ENCODE assay signal across 30 mouse cellular contexts in the genomic region with DNA sequence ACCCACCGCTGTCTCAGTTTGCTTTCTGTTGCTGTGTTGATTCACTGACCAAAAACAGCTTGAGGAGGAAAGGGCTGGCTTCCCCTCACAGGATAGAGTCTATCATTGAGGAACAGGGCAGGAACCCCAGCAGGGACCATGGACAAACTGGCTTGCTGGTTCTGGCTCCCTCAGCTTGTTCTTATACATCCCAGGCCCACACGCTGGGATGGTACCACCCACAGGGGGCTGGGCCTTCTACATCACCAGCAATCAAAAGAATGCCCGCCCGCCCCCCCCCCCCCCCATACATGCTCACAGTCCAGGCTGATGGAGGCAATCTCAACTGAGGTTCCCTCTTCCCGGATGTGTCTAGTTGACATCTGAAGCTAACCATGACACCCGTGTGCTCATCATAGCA. TPM values are rescaled to one million over a fixed set of nuclear protein-coding genes. Genes with fewer than 3 reads are reported as not detected.
A peak's percentile ranks its signal among the peaks of the same experiment; 100 is the strongest.
DNase-seq lines count a peak whose midpoint lies in the region; ATAC-seq and TF ChIP-seq lines count a peak whose summit lies in the region.
"Had no signal": no experiment of that assay in that cellular context is flagged by ENCODE, and none has a peak within 500 bp of the region (broad histone marks: within the 10 kb centered on the region; RNA-seq: fewer than 3 reads in every experiment).

No protein-coding gene starts in this region.

- no peak overlapping the region for H3K4me2 ChIP-seq in forebrain, embryonic 12.5 days
- no peak overlapping the region for H3K4me2 ChIP-seq in intestine, embryonic 14.5 days (ENCODE audit: low read length)
- no peak overlapping the region for H3K4me2 ChIP-seq in intestine, embryonic 16.5 days (ENCODE audit: low read depth, low read length)
- no peak overlapping the region for H3K4me2 ChIP-seq in midbrain, postnatal 0 days (ENCODE audit: low read depth, low read length, poor library complexity, severe bottlenecking)
- H3K4me2 ChIP-seq: embryonic facial prominence, embryonic 13.5 days; embryonic facial prominence, embryonic 15.5 days had no signal

- peak overlapping the region; percentile 16; the same call in 1 of the 2 replicates for H3K27ac ChIP-seq in forebrain, embryonic 10.5 days
- H3K27ac ChIP-seq in forebrain, embryonic 12.5 days, result no peak overlapping the region
- H3K27ac ChIP-seq in intestine, embryonic 14.5 days (ENCODE audit: low read depth), result no peak overlapping the region
- H3K27ac ChIP-seq in intestine, embryonic 16.5 days (ENCODE audit: low read length), result no peak overlapping the region
- H3K27ac ChIP-seq in midbrain, postnatal 0 days (ENCODE audit: low read depth, low read length), result no peak overlapping the region
- H3K27ac ChIP-seq: embryonic facial prominence, embryonic 13.5 days; embryonic facial prominence, embryonic 15.5 days had no signal

- peaks cover 22% of the 10 kb centered on the region for H3K4me1 ChIP-seq in forebrain, embryonic 10.5 days
- no peaks in the 10 kb centered on the region for H3K4me1 ChIP-seq in forebrain, embryonic 12.5 days
- H3K4me1 ChIP-seq in intestine, embryonic 14.5 days (replicated peaks; ENCODE audit: control insufficient read depth, insufficient read depth, low read length), result no peaks in the 10 kb centered on the region
- peaks cover 5% of the 10 kb centered on the region for H3K4me1 ChIP-seq in intestine, embryonic 16.5 days (ENCODE audit: control insufficient read depth, insufficient read depth, low read length)
- H3K4me1 ChIP-seq in midbrain, postnatal 0 days (ENCODE audit: insufficient read depth, low read length), result no peaks in the 10 kb centered on the region
- H3K4me1 ChIP-seq: embryonic facial prominence, embryonic 15.5 days had no signal

- H3K9me3 ChIP-seq in forebrain, embryonic 10.5 days, result no peaks in the 10 kb centered on the region
- H3K9me3 ChIP-seq in forebrain, embryonic 12.5 days, result no peaks in the 10 kb centered on the region
- no peaks in the 10 kb centered on the region for H3K9me3 ChIP-seq in intestine, embryonic 14.5 days (ENCODE audit: control insufficient read depth, low read length)
- no peaks in the 10 kb centered on the region for H3K9me3 ChIP-seq in intestine, embryonic 16.5 days (ENCODE audit: control insufficient read depth, low read length)
- no peaks in the 10 kb centered on the region for H3K9me3 ChIP-seq in midbrain, postnatal 0 days (ENCODE audit: low read length)
- H3K9me3 ChIP-seq: embryonic facial prominence, embryonic 13.5 days; embryonic facial prominence, embryonic 15.5 days had no signal

- no peaks in the 10 kb centered on the region for H3K36me3 ChIP-seq in forebrain, embryonic 10.5 days (replicated peaks)
- H3K36me3 ChIP-seq in forebrain, embryonic 12.5 days (replicated peaks), result no peaks in the 10 kb centered on the region
- H3K36me3 ChIP-seq in intestine, embryonic 14.5 days (ENCODE audit: control insufficient read depth, insufficient read depth, low read length), result no peaks in the 10 kb centered on the region
- H3K36me3 ChIP-seq in intestine, embryonic 16.5 days (ENCODE audit: control insufficient read depth, insufficient read depth, low read length), result no peaks in the 10 kb centered on the region
- H3K36me3 ChIP-seq in midbrain, postnatal 0 days (ENCODE audit: insufficient read depth, low read length), result no peaks in the 10 kb centered on the region
- H3K36me3 ChIP-seq: embryonic facial prominence, embryonic 13.5 days; embryonic facial prominence, embryonic 15.5 days had no signal

- no peak overlapping the region for H3K4me3 ChIP-seq in forebrain, embryonic 10.5 days
- no peak overlapping the region for H3K4me3 ChIP-seq in forebrain, embryonic 12.5 days (replicated peaks)
- H3K4me3 ChIP-seq in intestine, embryonic 14.5 days (ENCODE audit: low read depth, low read length), result no peak overlapping the region
- H3K4me3 ChIP-seq in intestine, embryonic 16.5 days (ENCODE audit: low read length), result no peak overlapping the region
- H3K4me3 ChIP-seq in midbrain, postnatal 0 days (ENCODE audit: low read depth, low read length), result no peak overlapping the region
- H3K4me3 ChIP-seq: embryonic facial prominence, embryonic 13.5 days; embryonic facial prominence, embryonic 15.5 days; erythroblast, embryonic 14.5 days had no signal

- no peak for TF ChIP-seq CTCF in midbrain, postnatal 0 days (IDR thresholded peaks at IDR 0.05)

- H3K9ac ChIP-seq in forebrain, embryonic 12.5 days, result no peak overlapping the region
- no peak overlapping the region for H3K9ac ChIP-seq in intestine, embryonic 14.5 days (ENCODE audit: low read length)
- no peak overlapping the region for H3K9ac ChIP-seq in intestine, embryonic 16.5 days (ENCODE audit: low read depth, low read length)
- H3K9ac ChIP-seq in midbrain, postnatal 0 days (replicated peaks; ENCODE audit: low read length, poor library complexity, severe bottlenecking), result no peak overlapping the region
- H3K9ac ChIP-seq: embryonic facial prominence, embryonic 13.5 days; embryonic facial prominence, embryonic 15.5 days had no signal

- H3K27me3 ChIP-seq in forebrain, embryonic 10.5 days (ENCODE audit: poor library complexity, severe bottlenecking), result peaks cover 42% of the 10 kb centered on the region
- peaks cover 9% of the 10 kb centered on the region; the same call in 1 of the 2 replicates for H3K27me3 ChIP-seq in forebrain, embryonic 12.5 days
- no peaks in the 10 kb centered on the region for H3K27me3 ChIP-seq in intestine, embryonic 14.5 days (replicated peaks; ENCODE audit: control insufficient read depth, insufficient read depth, low read length)
- no peaks in the 10 kb centered on the region for H3K27me3 ChIP-seq in intestine, embryonic 16.5 days (replicated peaks; ENCODE audit: control insufficient read depth, insufficient read depth, low read length)
- no peaks in the 10 kb centered on the region for H3K27me3 ChIP-seq in midbrain, postnatal 0 days (ENCODE audit: insufficient read depth, low read length)

- WGBS in forebrain, embryonic 10.5 days, result 69% methylated on average over 6 of the region's 6 CpGs
- WGBS in forebrain, embryonic 12.5 days, result 61% methylated on average over 6 of the region's 6 CpGs
- WGBS in intestine, embryonic 14.5 days, result 58% methylated on average over 6 of the region's 6 CpGs
- WGBS in intestine, embryonic 16.5 days, result 61% methylated on average over 6 of the region's 6 CpGs
- 63% methylated on average over 6 of the region's 6 CpGs for WGBS in midbrain, postnatal 0 days

- no peak for ATAC-seq in forebrain, embryonic 12.5 days (ENCODE audit: low FRiP score)
- 0 out of 2 replicates have a peak, but pooled peaks have one; percentile 35 for ATAC-seq in intestine, embryonic 14.5 days (replicated peaks; ENCODE audit: low FRiP score, low TSS enrichment, low read depth)
- no peak for ATAC-seq in intestine, embryonic 16.5 days
- no peak for ATAC-seq in midbrain, postnatal 0 days (ENCODE audit: low FRiP score)
- ATAC-seq in megakaryocyte, adult 5-6 weeks (ENCODE audit: poor library complexity, severe bottlenecking), result no peak
- ATAC-seq: CD4-positive, CD25-positive, alpha-beta regulatory T cell, adult 4 months; forebrain, embryonic 14.5 days; forebrain, embryonic 16.5 days had no signal

- DNase-seq in forebrain, embryonic 10.5 days (ENCODE audit: extremely low spot score, low spot score), result no peak
- no peak for DNase-seq in intestine, embryonic 14.5 days (ENCODE audit: low spot score)
- DNase-seq in R1 (ENCODE audit: low read depth, low spot score), result peak; percentile 63
- no peak for DNase-seq in midbrain, postnatal 0 days (ENCODE audit: low spot score)
- DNase-seq: adrenal gland, adult 2 months; adrenal gland, postnatal 10 days; adrenal gland, postnatal 25 days; cerebellum, adult 11 months; cerebellum, adult 18-20 months; cerebellum, adult 8-10 months; cerebellum, adult 9-11 months; cerebellum, postnatal 14 days; cerebellum, postnatal 36 days; embryo, embryonic 11 days had no signal

RNA-seq across cellular contexts. Expression of gene Fgf3, which starts 30.8 kb away (rescaled TPM):
- polyA plus RNA-seq in forebrain, embryonic 10.5 days (2016; fragmentation: Nextera tagmentation; extraction: Ambion mirVana), result 0.98 and 1.2 TPM in 2 replicates
- polyA plus RNA-seq in forebrain, embryonic 12.5 days (2016; fragmentation: Nextera tagmentation; extraction: Ambion mirVana), result 1.2 and 4.4 TPM in 2 replicates
- polyA plus RNA-seq in intestine, embryonic 14.5 days (2014; fragmentation: Nextera tagmentation; extraction: Ambion mirVana), result not detected in 2 replicates
- polyA plus RNA-seq in intestine, embryonic 16.5 days (2015; fragmentation: Nextera tagmentation; extraction: Ambion mirVana), result not detected in 2 replicates
- 0.85 and 3.5 TPM in 2 replicates for total RNA-seq in midbrain, postnatal 0 days (2014; rRNA removed)
- 0.33 and 1.2 TPM in 2 replicates for polyA plus RNA-seq in midbrain, postnatal 0 days (2015; fragmentation: Nextera tagmentation; extraction: Ambion mirVana)
- total RNA-seq in megakaryocyte, adult 5-6 weeks (2015), result 0.66 and 0.96 TPM in 2 replicates
- total RNA-seq in megakaryocyte, adult 5-6 weeks (2017), result 0.20 and 0.51 TPM in 2 replicates
- total RNA-seq: CH12.LX, MEL had no signal
- polyA plus RNA-seq: CD4-positive, CD25-positive, alpha-beta regulatory T cell, adult 4 months had no signal

RNA-seq across cellular contexts. Expression of gene Fgf4, which starts 40.1 kb away (rescaled TPM):
- polyA plus RNA-seq in forebrain, embryonic 10.5 days (2016; fragmentation: Nextera tagmentation; extraction: Ambion mirVana), result not detected in 2 replicates
- not detected in 2 replicates for polyA plus RNA-seq in forebrain, embryonic 12.5 days (2016; fragmentation: Nextera tagmentation; extraction: Ambion mirVana)
- polyA plus RNA-seq in intestine, embryonic 14.5 days (2014; fragmentation: Nextera tagmentation; extraction: Ambion mirVana), result not detected in 2 replicates
- not detected in 2 replicates for polyA plus RNA-seq in intestine, embryonic 16.5 days (2015; fragmentation: Nextera tagmentation; extraction: Ambion mirVana)
- total RNA-seq in midbrain, postnatal 0 days (2014; rRNA removed), result not detected in 2 replicates
- polyA plus RNA-seq in midbrain, postnatal 0 days (2015; fragmentation: Nextera tagmentation; extraction: Ambion mirVana), result not detected in 2 replicates
- total RNA-seq in megakaryocyte, adult 5-6 weeks (2015), result not detected in 2 replicates
- total RNA-seq in megakaryocyte, adult 5-6 weeks (2017), result not detected in 2 replicates
- total RNA-seq: adrenal gland, adult 2 months; adrenal gland, postnatal 10 days; adrenal gland, postnatal 25 days; adrenal gland, postnatal 4 days; CH12.LX; common myeloid progenitor, adult 5-6 weeks; MEL had no signal
- polyA plus RNA-seq: adrenal gland, adult 2 months; brain, embryonic 14.5 days; erythroblast, embryonic 14.5 days; forebrain, embryonic 11.5 days; forebrain, embryonic 14.5 days; forebrain, embryonic 16.5 days; frontal cortex, adult 2 months had no signal

RNA-seq across cellular contexts. Expression of gene Ano1, which starts 55.3 kb away (rescaled TPM):
- polyA plus RNA-seq in forebrain, embryonic 10.5 days (2016; fragmentation: Nextera tagmentation; extraction: Ambion mirVana), result 17.9 and 22.3 TPM in 2 replicates
- polyA plus RNA-seq in forebrain, embryonic 12.5 days (2016; fragmentation: Nextera tagmentation; extraction: Ambion mirVana), result 17.1 and 27.4 TPM in 2 replicates
- polyA plus RNA-seq in intestine, embryonic 14.5 days (2014; fragmentation: Nextera tagmentation; extraction: Ambion mirVana), result 39.1 and 43.3 TPM in 2 replicates
- 19.9 and 20.3 TPM in 2 replicates for polyA plus RNA-seq in intestine, embryonic 16.5 days (2015; fragmentation: Nextera tagmentation; extraction: Ambion mirVana)
- total RNA-seq in midbrain, postnatal 0 days (2014; rRNA removed), result 11.6 and 13.5 TPM in 2 replicates
- 5.8 and 7.5 TPM in 2 replicates for polyA plus RNA-seq in midbrain, postnatal 0 days (2015; fragmentation: Nextera tagmentation; extraction: Ambion mirVana)
- total RNA-seq in megakaryocyte, adult 5-6 weeks (2015), result not detected in 2 replicates
- 0.33 TPM in 1 of 2 replicates, not detected in the other for total RNA-seq in megakaryocyte, adult 5-6 weeks (2017)
- total RNA-seq: CH12.LX; common myeloid progenitor, adult 5-6 weeks had no signal
